Mouse (Mus musculus) heart, embryonic 10.5 days (tissue): ENCODE results near the gene Gm595. TPM values are rescaled to one million over a fixed set of nuclear protein-coding genes. Genes with fewer than 3 reads are reported as not detected.

Source experiments
- DNase-seq: peaks from one replicate; pipeline ENCODE4 v3.0.0-alpha.2; 2017; ENCODE audit warnings: low spot score
- H3K27ac ChIP-seq: fragments of 300-500 bp; sonication (generic); 2 replicates; pipeline ENCODE4 v1.5.1; 2016; ENCODE audit warnings: mild to moderate bottlenecking
- H3K27me3 ChIP-seq: fragments of 300-500 bp; sonication (generic); 2 replicates; pipeline ENCODE4 v1.6.1; 2016; ENCODE audit warnings: mild to moderate bottlenecking; ENCODE audit not compliant: poor library complexity, insufficient read depth, severe bottlenecking
- H3K36me3 ChIP-seq: fragments of 300-500 bp; sonication (generic); 2 replicates; pipeline ENCODE4 v1.6.1; 2016; ENCODE audit warnings: mild to moderate bottlenecking, moderate library complexity
- H3K4me1 ChIP-seq: fragments of 300-500 bp; sonication (generic); 2 replicates; pipeline ENCODE4 v1.6.1; 2016; ENCODE audit warnings: mild to moderate bottlenecking
- H3K4me3 ChIP-seq: fragments of 300-500 bp; sonication (generic); 2 replicates; pipeline ENCODE4 v1.5.1; 2016; ENCODE audit warnings: mild to moderate bottlenecking, moderate library complexity
- H3K9me3 ChIP-seq: fragments of 300-500 bp; sonication (generic); 2 replicates; pipeline ENCODE4 v1.6.1; 2016; ENCODE audit warnings: mild to moderate bottlenecking, moderate library complexity
- WGBS: fragments of 180-500 bp; shearing (Covaris S2); methylation state at CpG from one replicate; pipeline ENCODE4 v1.1.7; 2016; 5-methylcytosine and 5-hydroxymethylcytosine counted together
- polyA plus RNA-seq: library from polyadenylated mRNA; unstranded; fragments of >200 nt; fragmentation: Nextera tagmentation; extraction: Ambion mirVana; gene quantifications from 2 replicates; pipeline ENCODE4 v1.2.1, GENCODE M21; 2016

Gene Gm595
- polyA plus RNA-seq: 0.33 TPM in 1 of 2 replicates, not detected in the other

- Histone ChIP-seq H3K9me3 (no peaks in the 10 kb centered on the region), H3K27me3 (no peaks in the 10 kb centered on the region), H3K27ac (no peak within 1 kb of the TSS), H3K4me3 (no peak within 1 kb of the TSS), H3K4me1 (no peaks in the 10 kb centered on the region), H3K36me3 (no peaks in the 10 kb centered on the region)
- DNase-seq: no peak
- WGBS: 87% methylated on average over 13 of the region's 13 CpGs
These were observed at the start of gene Gm595 for GRCm38 (mm10) chrX:48877613-48878012. Gm595 (minus strand) TSS chrX:48877713.

DNA sequence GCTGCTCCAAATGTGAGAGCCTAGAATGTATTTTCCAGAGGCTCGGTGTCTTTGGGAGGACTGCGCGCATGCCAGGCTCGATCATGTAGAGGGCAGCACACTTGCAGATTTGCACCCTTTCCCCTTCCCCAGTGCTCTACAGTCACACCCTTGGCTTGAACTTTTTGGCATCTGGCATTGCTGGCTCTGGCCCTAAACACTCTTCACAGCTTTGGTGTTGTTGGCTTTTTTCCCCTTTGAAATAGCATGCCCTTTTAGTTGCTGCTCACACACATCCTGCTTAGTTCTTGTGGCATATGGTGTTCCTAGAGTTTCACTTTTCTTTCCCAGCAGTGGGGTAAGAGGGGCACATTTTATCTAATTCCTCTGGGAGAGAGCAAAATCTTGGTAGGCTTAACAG lies 30.9 kb upstream of the Gm595 start:
- Histone ChIP-seq H3K4me3 (no peak overlapping the region), H3K9me3 (no peaks in the 10 kb centered on the region), H3K27me3 (no peaks in the 10 kb centered on the region), H3K4me1 (no peaks in the 10 kb centered on the region), H3K27ac (no peak overlapping the region), H3K36me3 (no peaks in the 10 kb centered on the region)
- DNase-seq: no peak
- 94% methylated on average over 4 of the region's 4 CpGs for WGBS

DNA sequence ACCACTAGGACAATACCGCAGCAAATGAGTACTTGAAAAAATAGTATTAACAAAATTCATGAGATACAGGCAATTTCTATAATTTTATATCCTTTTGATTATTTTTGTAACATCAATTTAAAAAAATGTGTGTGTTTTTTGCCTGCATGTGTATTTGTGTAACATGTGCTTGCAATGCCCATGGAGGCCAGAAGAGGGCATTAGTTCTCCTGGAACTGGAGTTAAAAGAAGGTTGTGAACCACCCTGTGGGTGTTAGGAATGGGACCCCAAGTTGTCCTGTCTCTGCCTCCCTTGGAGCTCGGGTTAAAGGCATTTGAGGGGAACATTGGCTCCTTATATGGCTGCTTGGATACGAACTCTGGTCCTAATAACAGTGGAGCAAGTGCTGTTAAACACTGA lies 26.2 kb upstream of the Gm595 start:
- WGBS: 70% methylated on average over 3 of the region's 3 CpGs
- H3K4me1 ChIP-seq: no peaks in the 10 kb centered on the region
- H3K27ac ChIP-seq: no peak overlapping the region
- no peaks in the 10 kb centered on the region for H3K36me3 ChIP-seq
- no peaks in the 10 kb centered on the region for H3K9me3 ChIP-seq
- no peak for DNase-seq
- H3K27me3 ChIP-seq: no peaks in the 10 kb centered on the region
- no peak overlapping the region for H3K4me3 ChIP-seq

- no peaks in the 10 kb centered on the region for H3K9me3 ChIP-seq
- H3K27me3 ChIP-seq: no peaks in the 10 kb centered on the region
- no peak overlapping the region for H3K4me3 ChIP-seq
- H3K4me1 ChIP-seq: no peaks in the 10 kb centered on the region
- H3K27ac ChIP-seq: no peak overlapping the region
- no peaks in the 10 kb centered on the region for H3K36me3 ChIP-seq
- DNase-seq: no peak
- WGBS: 52% methylated on average over 5 of the region's 5 CpGs
These were observed 22.0 kb upstream of the Gm595 start for GRCm38 (mm10) chrX:48899555-48899954.

- Histone ChIP-seq H3K4me1 (no peaks in the 10 kb centered on the region), H3K4me3 (no peak overlapping the region), H3K27me3 (no peaks in the 10 kb centered on the region), H3K36me3 (no peaks in the 10 kb centered on the region), H3K27ac (no peak overlapping the region), H3K9me3 (no peaks in the 10 kb centered on the region)
- no peak for DNase-seq
- WGBS: 62% methylated on average over 6 of the region's 6 CpGs
These were observed 19.3 kb upstream of the Gm595 start for GRCm38 (mm10) chrX:48896803-48897202.

DNA sequence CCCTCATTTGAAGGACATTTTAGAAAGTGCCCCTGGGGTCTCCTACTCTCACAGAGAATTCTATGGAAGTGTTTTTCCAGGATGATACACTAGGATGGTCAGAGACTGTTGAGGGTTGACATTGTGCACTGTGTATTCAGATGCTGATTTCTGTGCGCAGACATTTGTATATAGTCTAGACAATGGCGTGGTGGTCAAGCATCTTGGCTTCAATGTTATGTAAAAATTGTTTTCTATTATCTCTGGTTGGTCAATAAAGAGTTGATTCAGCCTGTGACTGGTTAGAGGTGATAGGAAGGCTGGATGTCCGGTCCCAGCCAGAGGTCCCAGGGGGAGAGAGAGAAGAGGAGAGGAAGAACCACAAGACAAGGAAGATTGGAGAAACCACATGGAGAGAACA lies 16.4 kb upstream of the Gm595 start:
- 75% methylated on average over 3 of the region's 3 CpGs for WGBS
- H3K36me3 ChIP-seq: no peaks in the 10 kb centered on the region
- H3K4me3 ChIP-seq: no peak overlapping the region
- no peak overlapping the region for H3K27ac ChIP-seq
- no peak for DNase-seq
- H3K9me3 ChIP-seq: no peaks in the 10 kb centered on the region
- no peaks in the 10 kb centered on the region for H3K4me1 ChIP-seq
- no peaks in the 10 kb centered on the region for H3K27me3 ChIP-seq

- H3K27ac ChIP-seq: no peak overlapping the region
- H3K4me1 ChIP-seq: no peaks in the 10 kb centered on the region
- 85% methylated on average over 9 of the region's 9 CpGs for WGBS
- H3K9me3 ChIP-seq: no peaks in the 10 kb centered on the region
- DNase-seq: no peak
- H3K27me3 ChIP-seq: no peaks in the 10 kb centered on the region
- no peaks in the 10 kb centered on the region for H3K36me3 ChIP-seq
- no peak overlapping the region for H3K4me3 ChIP-seq
These were observed 12.7 kb upstream of the Gm595 start for GRCm38 (mm10) chrX:48890259-48890658.

GRCm38 (mm10) chrX:48884615-48885014 lies 7.1 kb upstream of the Gm595 start:
- no peaks in the 10 kb centered on the region for H3K4me1 ChIP-seq
- no peaks in the 10 kb centered on the region for H3K27me3 ChIP-seq
- no peak overlapping the region for H3K27ac ChIP-seq
- no peaks in the 10 kb centered on the region for H3K9me3 ChIP-seq
- WGBS: 80% methylated on average over 5 of the region's 5 CpGs
- H3K4me3 ChIP-seq: no peak overlapping the region
- no peak for DNase-seq
- no peaks in the 10 kb centered on the region for H3K36me3 ChIP-seq

Other genes with a start within 250 kb of the Gm595 start
- not detected in 2 replicates for gene Gpr119, start 203.2 kb downstream of the Gm595 start, polyA plus RNA-seq
- 20.2 and 22.7 TPM in 2 replicates for gene Rbmx2, start 182.7 kb downstream of the Gm595 start, polyA plus RNA-seq